Mouse (Mus musculus) heart, embryonic 12.5 days (tissue): ENCODE measurements at regions not wholly inside any gene's neighbourhood (a gene's known extent, or its start where the extent isn't known, plus 50 kb on each side); places are given as distances from the start of the nearest gene placed in this dataset.

ENCODE experiments used
- ATAC-seq: fragments of 200-750 bp; cut with Nextera tagmentation; 2 replicates; pipeline ENCODE4 v1.8.0; 2017; ENCODE audit warnings: moderate TSS enrichment, moderate library complexity; ENCODE audit not compliant: insufficient number of reproducible peaks, low FRiP score
- H3K27ac ChIP-seq: fragments of 300-500 bp; sonication (generic); 2 replicates; pipeline ENCODE4 v1.5.1; 2016; ENCODE audit warnings: mild to moderate bottlenecking, moderate library complexity; ENCODE audit not compliant: poor library complexity, severe bottlenecking
- H3K27me3 ChIP-seq: fragments of 300-500 bp; sonication (generic); replicated peaks from 2 replicates; pipeline ENCODE4 v1.6.1; 2016; ENCODE audit warnings: mild to moderate bottlenecking, moderate library complexity
- H3K36me3 ChIP-seq: fragments of 300-500 bp; sonication (generic); 2 replicates; pipeline ENCODE4 v1.6.1; 2016; ENCODE audit warnings: mild to moderate bottlenecking, moderate library complexity
- H3K4me1 ChIP-seq: fragments of 300-500 bp; sonication (generic); replicated peaks from 2 replicates; pipeline ENCODE4 v1.6.1; 2016; ENCODE audit warnings: mild to moderate bottlenecking
- H3K4me2 ChIP-seq: fragments of 300-500 bp; sonication (generic); 2 replicates; pipeline ENCODE4 v1.6.1; 2016; ENCODE audit warnings: mild to moderate bottlenecking, moderate library complexity
- H3K4me3 ChIP-seq: fragments of 300-500 bp; sonication (generic); 2 replicates; pipeline ENCODE4 v1.5.1; 2016; ENCODE audit warnings: mild to moderate bottlenecking
- H3K9ac ChIP-seq: fragments of 300-500 bp; sonication (generic); 2 replicates; pipeline ENCODE4 v1.6.1; 2016; ENCODE audit warnings: mild to moderate bottlenecking, moderate library complexity
- H3K9me3 ChIP-seq: fragments of 300-500 bp; sonication (generic); replicated peaks from 2 replicates; pipeline ENCODE4 v1.6.1; 2016; ENCODE audit warnings: mild to moderate bottlenecking, moderate library complexity
- WGBS: fragments of 180-500 bp; shearing (Covaris S2); methylation state at CpG from one replicate; pipeline ENCODE4 v1.1.7; 2016; 5-methylcytosine and 5-hydroxymethylcytosine counted together

DNA sequence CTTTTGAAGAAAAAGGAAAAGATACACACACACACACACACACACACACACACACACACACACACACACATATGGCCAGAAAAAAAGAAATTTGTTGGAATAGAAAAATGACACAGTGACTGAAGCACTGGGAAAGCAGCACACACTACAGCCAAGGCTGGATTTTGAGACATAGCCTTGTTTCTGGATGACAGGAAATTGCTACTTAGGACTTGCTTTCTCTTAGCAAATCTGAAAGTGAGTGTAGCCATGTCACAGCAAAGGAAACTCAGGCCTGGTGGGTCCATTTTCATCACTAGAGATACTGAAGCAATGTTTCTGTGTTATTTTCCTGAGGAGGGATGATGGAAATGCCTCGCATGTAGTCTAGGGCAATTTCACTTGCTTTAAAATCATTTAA, 271.3 kb upstream of the Gpc5 start:
- WGBS, result 4% methylated on average over 1 of the region's 1 CpGs
- Histone ChIP-seq H3K4me1 (peaks cover 22% of the 10 kb centered on the region), H3K9ac (no peak overlapping the region), H3K36me3 (no peaks in the 10 kb centered on the region), H3K27ac (peak overlapping the region; percentile 82), H3K4me3 (no peak overlapping the region), H3K9me3 (no peaks in the 10 kb centered on the region), H3K27me3 (no peaks in the 10 kb centered on the region), H3K4me2 (peak overlapping the region; percentile 16; the same call in 1 of the 2 replicates)
- peak; percentile 48; the same call in 1 of the 2 replicates for ATAC-seq

DNA sequence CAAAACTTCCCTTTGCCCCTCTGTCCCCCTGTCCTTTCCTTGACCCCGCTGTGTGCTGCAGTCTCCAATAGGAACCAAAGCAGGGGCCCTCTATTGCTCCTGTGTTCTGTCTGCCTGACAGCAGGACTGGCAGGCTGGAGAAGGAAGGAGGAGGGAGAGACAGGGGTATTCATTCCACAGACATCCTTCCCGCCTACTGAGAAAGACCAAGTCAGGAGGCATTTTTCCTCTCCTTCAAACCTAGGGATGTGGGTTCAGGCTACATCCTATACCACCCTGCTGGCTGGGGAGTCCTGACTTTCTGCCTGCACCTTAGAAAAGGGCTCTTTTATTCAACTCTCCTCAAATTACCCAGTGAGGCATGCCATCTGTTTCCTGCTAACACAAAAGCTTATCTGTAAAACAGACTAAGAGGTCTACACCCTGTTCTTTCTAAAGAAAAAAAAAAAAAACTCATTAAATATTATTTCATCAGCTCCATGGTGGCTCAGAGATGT, 270.9 kb upstream of the Gpc5 start:
- Histone ChIP-seq H3K4me1 (peaks cover 22% of the 10 kb centered on the region), H3K27ac (peak overlapping the region; percentile 82), H3K9ac (no peak overlapping the region), H3K4me3 (no peak overlapping the region), H3K36me3 (no peaks in the 10 kb centered on the region), H3K4me2 (peak overlapping the region; percentile 16; the same call in 1 of the 2 replicates), H3K27me3 (no peaks in the 10 kb centered on the region), H3K9me3 (no peaks in the 10 kb centered on the region)
- 8% methylated on average over 2 of the region's 2 CpGs for WGBS
- peak; percentile 84 for ATAC-seq

DNA sequence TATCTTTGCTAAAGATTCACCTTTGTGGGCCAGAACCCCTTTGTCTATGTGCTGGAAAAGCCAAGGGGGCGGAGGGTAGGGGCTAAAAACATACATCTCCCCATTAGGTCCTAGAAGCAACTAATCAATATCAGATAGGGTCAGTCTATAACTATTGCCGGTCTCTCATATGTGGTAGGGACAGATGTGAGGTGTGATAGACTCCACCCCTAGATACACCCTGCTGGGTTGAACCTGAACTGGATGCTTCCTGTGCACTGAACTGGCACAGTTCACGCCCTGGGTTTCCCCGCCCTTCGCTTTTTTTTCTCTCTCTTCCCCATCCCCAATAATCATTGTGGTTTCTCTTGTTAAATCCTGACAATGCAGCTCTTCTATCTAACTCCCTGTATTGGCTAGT, 270.3 kb upstream of the Gpc5 start:
- 80% methylated on average over 5 of the region's 5 CpGs for WGBS
- Histone ChIP-seq H3K4me2 (no peak overlapping the region), H3K4me1 (peaks cover 22% of the 10 kb centered on the region), H3K27me3 (no peaks in the 10 kb centered on the region), H3K4me3 (no peak overlapping the region), H3K36me3 (no peaks in the 10 kb centered on the region), H3K27ac (peak overlapping the region; percentile 82; the same call in 1 of the 2 replicates), H3K9ac (no peak overlapping the region), H3K9me3 (no peaks in the 10 kb centered on the region)
- 0 out of 2 replicates have a peak, but pooled peaks have one; percentile 22 for ATAC-seq

DNA sequence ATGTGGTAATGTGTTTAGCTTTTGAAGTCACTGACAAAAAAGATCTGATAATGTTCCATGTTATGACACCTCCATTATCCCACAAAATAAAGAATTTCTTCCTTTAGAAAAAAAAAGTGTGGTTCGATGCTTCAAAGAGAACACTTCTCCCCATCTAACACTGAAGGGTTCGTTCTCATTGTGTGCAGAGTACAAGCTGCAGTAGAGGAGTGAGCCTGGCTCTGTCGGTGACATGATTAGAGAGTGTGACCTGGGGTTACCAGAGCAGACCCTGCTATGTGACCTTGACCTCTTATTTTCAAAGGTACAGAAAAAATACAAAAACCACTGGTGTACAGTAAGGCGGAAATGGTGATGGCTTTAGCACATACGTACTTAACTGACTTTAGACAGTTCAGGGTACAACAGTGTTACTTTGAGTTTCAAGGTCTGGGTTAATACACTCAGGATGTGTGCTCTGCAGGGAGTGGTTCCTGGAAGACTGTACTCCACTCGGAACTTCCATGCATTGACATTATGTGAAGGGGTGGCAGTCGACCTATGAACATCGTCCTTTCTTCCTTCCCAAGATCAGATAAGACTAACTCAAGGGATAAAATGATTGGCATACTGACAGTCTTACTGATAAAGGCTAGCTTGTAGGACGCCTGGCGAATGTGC, 265.2 kb upstream of the Gpc5 start:
- Histone ChIP-seq H3K9ac (no peak overlapping the region), H3K9me3 (no peaks in the 10 kb centered on the region), H3K36me3 (no peaks in the 10 kb centered on the region), H3K4me1 (peaks cover under 1% of the 10 kb centered on the region; the same call in 1 of the 2 replicates), H3K27ac (no peak overlapping the region), H3K4me3 (no peak overlapping the region), H3K27me3 (no peaks in the 10 kb centered on the region), H3K4me2 (no peak overlapping the region)
- ATAC-seq, result no peak
- 40% methylated on average over 10 of the region's 10 CpGs for WGBS

DNA sequence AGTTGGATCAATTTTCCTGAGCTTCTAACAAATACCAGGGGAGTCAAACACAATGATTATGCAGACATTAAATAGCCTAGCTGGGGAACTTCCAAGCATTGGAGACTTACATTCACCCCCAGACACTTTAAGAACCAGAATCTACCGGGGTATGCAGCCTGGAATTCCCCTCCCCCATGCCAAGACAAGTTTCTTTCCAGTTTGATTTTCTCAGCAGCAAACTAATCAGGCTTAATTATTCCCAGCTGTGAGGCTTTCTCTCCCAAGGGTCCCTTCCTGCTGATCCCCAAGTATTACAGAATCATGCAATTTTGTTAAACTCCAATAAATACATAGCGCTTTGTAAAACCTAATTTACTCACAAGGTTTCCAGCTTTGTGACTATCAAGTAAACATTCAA, 262.7 kb upstream of the Gpc5 start:
- WGBS, result 35% methylated on average over 2 of the region's 2 CpGs
- no peak overlapping the region for H3K4me2 ChIP-seq

DNA sequence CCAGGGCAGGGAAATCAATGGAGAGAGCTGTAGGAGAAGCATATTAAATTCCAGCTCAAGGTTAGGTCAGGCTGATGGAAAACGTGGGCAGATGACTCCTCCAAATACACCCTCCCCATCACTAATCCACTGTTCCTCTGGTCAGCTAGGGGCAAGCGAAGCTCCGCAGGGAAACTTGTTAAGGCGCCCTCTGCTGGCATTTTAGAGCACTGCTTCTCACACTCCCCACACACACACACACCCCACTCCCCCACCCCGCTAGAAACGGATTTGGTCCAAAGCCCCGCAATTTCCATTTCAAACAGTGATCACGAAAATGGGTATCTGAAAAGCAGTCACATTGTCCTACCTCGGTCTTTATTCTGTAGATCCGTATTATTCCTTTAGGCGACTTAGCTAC, 259.0 kb upstream of the Gpc5 start:
- H3K9ac ChIP-seq, result no peak overlapping the region
- WGBS, result 59% methylated on average over 11 of the region's 11 CpGs
- no peak overlapping the region for H3K4me3 ChIP-seq
- H3K9me3 ChIP-seq, result no peaks in the 10 kb centered on the region
- no peak for ATAC-seq
- H3K4me1 ChIP-seq, result no peaks in the 10 kb centered on the region; the same call in 1 of the 2 replicates
- no peak overlapping the region for H3K4me2 ChIP-seq
- H3K36me3 ChIP-seq, result no peaks in the 10 kb centered on the region
- no peak overlapping the region for H3K27ac ChIP-seq
- H3K27me3 ChIP-seq, result no peaks in the 10 kb centered on the region

More for the DNA sequence above, 262.7 kb upstream of the Gpc5 start:
- no peak overlapping the region for H3K27ac ChIP-seq
- no peaks in the 10 kb centered on the region for H3K27me3 ChIP-seq
- no peak overlapping the region for H3K4me3 ChIP-seq
- ATAC-seq, result no peak
- H3K36me3 ChIP-seq, result no peaks in the 10 kb centered on the region
- H3K9ac ChIP-seq, result no peak overlapping the region
- H3K4me1 ChIP-seq, result no peaks in the 10 kb centered on the region; the same call in 1 of the 2 replicates
- no peaks in the 10 kb centered on the region for H3K9me3 ChIP-seq

DNA sequence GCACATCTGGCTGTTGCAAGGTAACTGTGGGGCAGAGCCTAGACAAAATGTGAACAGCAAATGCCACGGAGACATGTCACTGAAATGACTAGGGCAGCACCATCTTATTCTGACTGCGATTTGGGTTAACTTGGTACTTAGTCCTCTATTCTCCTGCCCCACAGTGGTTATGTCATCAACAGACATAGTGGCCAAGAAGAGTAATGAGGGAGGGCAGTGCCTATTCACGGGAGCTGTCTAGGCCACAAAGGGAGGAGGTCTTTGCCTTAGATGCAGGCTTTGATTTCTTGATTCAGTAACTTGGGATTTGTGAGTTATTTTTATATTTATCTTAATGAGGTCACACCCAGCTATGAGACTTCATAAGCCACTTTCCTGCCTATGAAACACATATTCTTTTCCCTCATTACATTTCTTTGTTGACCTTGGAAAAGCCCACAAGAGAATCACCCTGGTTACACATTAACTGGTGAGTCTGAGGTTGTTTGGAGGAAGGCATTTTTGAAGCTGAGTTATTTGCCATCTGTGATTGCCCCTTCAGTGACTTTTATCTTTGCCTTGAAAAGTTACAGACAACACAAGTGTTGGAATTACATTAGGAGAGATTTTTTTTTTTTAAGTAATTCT, 255.2 kb upstream of the Gpc5 start:
- no peaks in the 10 kb centered on the region; the same call in 1 of the 2 replicates for H3K4me1 ChIP-seq
- no peak overlapping the region for H3K27ac ChIP-seq
- H3K36me3 ChIP-seq, result no peaks in the 10 kb centered on the region
- no peak overlapping the region for H3K4me2 ChIP-seq
- no peak overlapping the region for H3K9ac ChIP-seq
- no peaks in the 10 kb centered on the region for H3K27me3 ChIP-seq
- H3K9me3 ChIP-seq, result no peaks in the 10 kb centered on the region
- ATAC-seq, result no peak
- no peak overlapping the region for H3K4me3 ChIP-seq
- WGBS, result 70% methylated on average over 3 of the region's 3 CpGs

DNA sequence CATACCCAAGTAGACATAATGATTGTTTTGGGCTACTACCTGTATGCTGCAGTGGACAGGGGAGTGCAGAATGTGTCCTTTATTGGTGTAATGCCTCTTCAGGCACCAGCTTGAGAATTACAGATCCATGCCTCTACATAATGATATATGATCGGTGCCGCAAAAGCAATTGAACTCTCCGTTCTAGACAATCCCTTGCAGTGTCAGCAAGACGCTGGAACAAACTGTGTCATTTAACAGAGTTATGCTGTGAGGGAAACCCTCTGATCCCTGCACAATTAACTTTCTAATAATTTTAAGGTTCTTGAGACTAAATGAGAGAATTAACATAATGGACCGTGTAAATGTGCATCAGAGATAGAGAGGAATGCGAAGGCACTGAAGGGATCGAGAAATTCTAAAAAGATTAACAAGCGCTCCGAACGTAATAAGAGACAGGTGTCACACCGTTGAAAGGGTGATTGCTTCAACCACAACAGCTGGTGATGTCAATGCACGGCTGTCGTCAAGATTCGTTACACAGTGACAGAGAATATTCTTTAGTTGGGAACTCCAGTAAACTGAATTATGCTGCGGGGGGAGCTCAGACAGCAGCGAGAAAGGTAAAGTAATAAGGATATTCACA, 254.3 kb upstream of the Gpc5 start:
- no peak for ATAC-seq
- Histone ChIP-seq H3K4me1 (peaks cover 3% of the 10 kb centered on the region; the same call in 1 of the 2 replicates), H3K4me3 (no peak overlapping the region), H3K27me3 (no peaks in the 10 kb centered on the region), H3K36me3 (no peaks in the 10 kb centered on the region), H3K9me3 (no peaks in the 10 kb centered on the region), H3K4me2 (no peak overlapping the region), H3K9ac (no peak overlapping the region), H3K27ac (no peak overlapping the region)
- WGBS, result 62% methylated on average over 16 of the region's 16 CpGs

DNA sequence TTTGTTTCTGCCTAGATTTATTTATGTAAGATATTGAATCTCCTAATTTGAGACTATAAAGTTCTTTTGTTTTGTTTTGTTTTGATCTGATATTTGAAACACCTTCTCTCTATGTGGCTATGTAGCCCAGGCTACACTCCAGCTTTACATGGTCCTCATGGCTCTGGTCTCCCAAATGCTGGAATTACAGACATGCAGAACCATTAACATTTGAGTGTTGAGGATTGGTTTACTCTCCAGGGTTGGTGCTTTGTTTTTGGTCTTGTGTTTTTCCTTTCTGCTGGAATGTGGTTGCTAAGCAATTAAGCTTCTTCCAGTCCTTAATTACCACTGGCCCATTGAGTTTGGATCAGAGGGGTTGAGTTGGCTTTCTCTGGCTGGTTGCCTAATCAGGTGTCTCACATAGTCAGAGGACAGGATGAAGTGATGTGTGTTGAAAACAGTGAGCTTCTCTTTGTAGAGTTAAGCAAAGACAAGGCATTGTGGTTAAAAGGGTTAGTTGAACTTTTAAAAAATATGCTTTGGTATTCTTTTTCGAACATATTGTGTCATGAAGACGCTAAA, 252.6 kb upstream of the Gpc5 start:
- WGBS, result 74% methylated on average over 2 of the region's 2 CpGs
- Histone ChIP-seq H3K9ac (no peak overlapping the region), H3K4me2 (no peak overlapping the region), H3K27ac (no peak overlapping the region), H3K27me3 (no peaks in the 10 kb centered on the region), H3K4me3 (no peak overlapping the region), H3K36me3 (no peaks in the 10 kb centered on the region), H3K9me3 (no peaks in the 10 kb centered on the region), H3K4me1 (peaks cover 3% of the 10 kb centered on the region; the same call in 1 of the 2 replicates)
- no peak for ATAC-seq

DNA sequence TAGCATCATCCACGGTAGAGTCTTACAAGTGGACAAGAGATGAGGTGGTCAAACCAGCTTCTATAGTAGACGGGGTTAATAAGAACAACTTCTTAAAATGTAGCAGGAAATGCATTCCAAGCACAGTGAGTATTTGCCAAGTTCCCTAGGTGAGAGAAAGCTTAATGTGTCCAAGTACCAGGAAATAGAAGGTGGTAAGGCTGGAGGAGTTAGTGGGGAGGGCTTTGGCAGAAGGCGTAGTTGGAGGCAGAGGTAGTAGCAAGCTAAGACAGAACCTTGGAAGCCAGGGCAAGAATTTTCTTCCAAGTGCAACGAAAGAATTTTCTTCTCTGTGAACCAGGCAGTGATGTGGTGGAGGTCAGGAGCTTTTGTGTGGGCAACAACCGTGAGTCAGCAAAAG, 251.2 kb upstream of the Gpc5 start:
- Histone ChIP-seq H3K9ac (no peak overlapping the region), H3K4me3 (no peak overlapping the region), H3K9me3 (no peaks in the 10 kb centered on the region), H3K27ac (no peak overlapping the region), H3K36me3 (no peaks in the 10 kb centered on the region), H3K4me1 (peaks cover 3% of the 10 kb centered on the region; the same call in 1 of the 2 replicates), H3K4me2 (no peak overlapping the region), H3K27me3 (no peaks in the 10 kb centered on the region)
- WGBS, result 74% methylated on average over 5 of the region's 5 CpGs
- ATAC-seq, result no peak

DNA sequence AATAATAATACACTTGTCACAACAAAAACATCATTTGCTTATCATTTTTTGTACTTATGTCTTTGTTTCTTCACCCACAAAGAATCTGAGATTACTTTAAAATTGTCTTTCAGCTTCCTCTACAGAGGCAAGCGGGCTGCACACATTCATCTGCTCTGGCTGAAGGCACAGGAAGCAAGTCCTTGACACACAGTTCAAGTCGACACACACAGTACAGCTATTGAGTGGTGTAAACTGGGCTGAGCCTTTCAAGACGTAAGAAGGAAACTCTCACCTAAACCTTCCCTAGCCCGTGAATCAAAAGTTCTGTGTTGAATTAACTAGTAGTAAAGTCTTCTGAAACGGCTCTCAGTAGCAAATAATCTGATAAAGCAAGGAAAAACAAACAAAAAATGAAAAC, 250.5 kb upstream of the Gpc5 start:
- Histone ChIP-seq H3K36me3 (no peaks in the 10 kb centered on the region), H3K9me3 (no peaks in the 10 kb centered on the region), H3K27me3 (no peaks in the 10 kb centered on the region), H3K4me2 (no peak overlapping the region), H3K4me3 (no peak overlapping the region), H3K9ac (no peak overlapping the region), H3K4me1 (peaks cover 3% of the 10 kb centered on the region; the same call in 1 of the 2 replicates), H3K27ac (no peak overlapping the region)
- no peak for ATAC-seq
- 27% methylated on average over 5 of the region's 5 CpGs for WGBS
